Mouse (Mus musculus) embryo, embryonic 10.5 days (tissue): ENCODE data around the gene Fubp1.

Experiments
- DNase-seq: peaks from one replicate; pipeline ENCODE4 v3.0.0-alpha.2; 2015; ENCODE audit warnings: low spot score

The Fubp1 gene

DNA sequence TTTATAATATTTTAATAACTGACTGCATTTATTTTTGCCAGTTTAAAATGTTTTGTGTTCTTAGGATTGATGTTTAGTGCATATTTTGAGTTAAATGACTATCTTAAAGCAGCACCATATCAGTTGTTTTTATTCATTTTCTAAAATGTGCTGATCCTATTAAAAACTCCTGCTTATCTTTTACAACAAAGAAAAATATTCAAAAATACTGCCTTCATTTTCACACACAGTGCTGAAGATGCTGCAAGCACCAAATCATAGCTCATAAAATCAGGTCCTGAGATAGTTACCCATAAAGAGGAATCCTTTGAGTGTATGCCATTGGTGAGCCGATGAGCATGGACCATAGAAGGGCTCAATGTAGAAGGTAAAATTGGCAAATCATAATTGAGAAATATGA is 25.0 kb downstream of the Fubp1 start:
- DNase-seq: no peak

DNA sequence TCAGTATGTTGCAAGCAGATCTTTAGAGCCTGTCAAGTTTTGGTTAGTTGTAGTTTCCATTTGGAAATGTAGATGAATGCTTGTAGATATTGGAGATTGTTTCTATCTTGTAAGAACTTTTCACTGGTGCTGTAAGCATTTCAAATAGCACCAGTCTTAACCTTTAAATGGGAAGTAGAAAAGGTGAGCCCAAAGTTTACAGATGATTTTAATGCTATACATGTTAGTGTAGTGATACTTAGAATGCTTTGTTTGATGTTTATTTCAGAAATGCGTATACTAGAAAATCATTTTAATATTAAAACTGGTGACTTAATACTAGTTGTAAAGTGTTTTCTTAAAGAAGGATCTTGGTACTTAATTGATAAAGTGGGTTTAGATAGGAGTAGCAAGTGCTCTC is 25.6 kb downstream of the Fubp1 start:
- no peak for DNase-seq

DNA sequence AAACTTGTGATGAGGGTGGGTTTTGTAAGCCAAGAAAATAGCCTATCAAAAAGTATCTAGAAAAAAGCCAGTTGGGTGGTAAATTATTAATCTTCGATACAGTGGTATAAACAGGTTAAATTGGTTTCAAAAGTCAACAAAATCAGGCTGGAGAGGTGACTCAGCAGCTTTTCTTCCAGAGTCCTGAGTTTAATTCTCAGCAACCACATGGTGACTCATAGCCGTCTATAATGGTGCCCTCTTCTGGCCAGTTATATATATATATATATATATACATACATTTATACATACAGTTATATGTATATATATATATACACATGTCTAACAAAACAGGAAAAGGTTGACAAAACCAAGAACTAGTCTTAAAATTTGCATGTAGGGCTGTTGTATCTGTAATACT is 28.6 kb downstream of the Fubp1 start:
- DNase-seq: peak; percentile 37

GRCm38 (mm10) chr3:152239592-152239991 is 29.4 kb downstream of the Fubp1 start:
- DNase-seq: no peak

DNA sequence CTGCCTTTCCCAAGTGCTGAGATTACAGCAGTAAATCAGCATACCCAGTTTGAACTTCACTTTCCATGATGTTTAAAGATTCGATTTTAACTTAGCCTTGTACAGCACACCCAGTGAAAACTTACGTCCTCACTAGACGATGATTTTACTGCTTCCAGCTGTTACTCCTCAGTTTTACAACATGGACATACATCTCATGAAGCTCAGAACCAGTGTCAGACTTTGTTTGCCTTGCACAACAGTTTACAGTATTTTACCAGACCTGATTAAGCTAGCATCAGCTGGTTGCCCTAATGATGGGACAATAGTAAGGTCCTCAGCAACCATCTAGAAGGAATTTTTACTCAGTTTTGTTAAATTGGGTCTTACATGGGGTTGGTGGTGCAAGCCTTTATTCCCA is 30.9 kb downstream of the Fubp1 start:
- DNase-seq: no peak

DNA sequence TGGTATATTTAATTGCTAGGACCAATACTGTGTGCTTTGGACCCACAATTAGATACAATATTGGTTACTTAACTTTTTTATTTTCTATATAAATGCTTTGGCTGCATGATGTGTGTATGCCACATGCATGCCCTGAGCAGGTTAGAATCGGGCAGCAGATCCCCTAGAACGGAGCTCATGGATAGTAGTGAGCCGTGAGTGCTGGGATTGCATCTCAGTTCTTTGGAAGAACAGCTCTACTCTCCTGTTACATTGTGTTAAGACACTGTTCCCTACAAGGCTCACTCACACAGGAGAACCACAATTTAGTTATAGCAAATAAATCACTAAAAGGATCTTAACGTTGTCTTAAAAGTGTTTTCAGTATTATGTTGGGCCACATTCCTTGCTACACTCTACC is 33.1 kb downstream of the Fubp1 start:
- DNase-seq: no peak

- DNase-seq: no peak
These were observed 35.2 kb downstream of the Fubp1 start for GRCm38 (mm10) chr3:152245273-152245910.

DNA sequence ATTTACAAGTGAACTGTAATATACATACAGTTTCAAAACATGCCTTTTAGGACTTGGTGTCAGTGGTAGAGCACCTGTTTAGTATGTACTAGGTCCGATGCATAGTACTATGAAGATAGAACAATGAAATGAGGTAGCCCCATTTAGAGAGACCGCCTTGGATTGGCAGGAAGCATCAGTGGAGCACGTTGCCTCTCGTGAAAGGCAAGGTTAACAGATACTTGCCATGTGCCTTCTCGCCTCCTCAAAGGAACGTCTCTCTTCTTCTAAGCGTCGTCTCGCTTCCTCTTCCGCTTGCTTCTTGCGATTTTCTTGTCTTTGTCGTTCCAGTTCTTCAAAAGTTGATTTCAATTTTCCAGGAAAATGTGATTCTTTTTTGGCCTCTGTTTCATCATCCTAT is 37.5 kb downstream of the Fubp1 start:
- no peak for DNase-seq

GRCm38 (mm10) chr3:152250487-152250886 is 40.3 kb downstream of the Fubp1 start:
- no peak for DNase-seq

DNA sequence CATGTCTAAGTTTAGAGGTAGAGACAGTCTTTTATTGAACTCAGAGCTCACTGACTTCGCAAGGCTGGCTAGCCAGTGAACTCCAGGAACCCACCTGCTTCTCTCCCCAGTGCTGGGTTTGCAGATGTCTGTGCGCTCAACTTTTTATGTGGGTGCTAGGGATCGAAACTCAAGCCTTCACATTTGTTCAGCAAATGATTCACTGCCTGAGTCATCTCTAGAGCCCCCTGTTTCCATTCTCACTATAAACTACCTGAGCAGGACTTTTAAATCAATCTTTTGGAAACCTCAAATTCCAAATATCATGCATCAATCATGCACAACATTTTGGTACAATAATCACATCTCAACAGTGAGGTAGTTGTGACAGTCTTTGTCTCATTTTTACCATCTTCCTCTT is 47.3 kb downstream of the Fubp1 start:
- DNase-seq: no peak

DNA sequence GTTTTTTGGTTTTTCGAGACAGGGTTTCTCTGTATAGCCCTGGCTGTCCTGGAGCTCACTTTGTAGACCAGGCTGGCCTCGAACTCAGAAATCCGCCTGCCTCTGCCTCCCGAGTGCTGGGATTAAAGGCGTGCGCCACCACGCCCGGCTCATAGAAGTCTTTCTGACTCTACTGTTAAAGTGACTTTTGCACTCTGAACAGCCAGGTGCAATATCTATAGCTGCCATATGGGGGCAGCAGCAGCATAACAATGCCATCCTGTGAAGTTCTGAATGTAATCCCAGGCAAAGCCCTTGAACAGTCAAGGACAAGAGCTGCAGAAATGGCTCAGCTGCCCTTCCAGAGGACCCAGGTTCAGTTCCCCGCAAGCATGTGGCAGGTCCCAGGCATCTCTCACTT is 49.2 kb downstream of the Fubp1 start:
- DNase-seq: peak; percentile 91

GRCm38 (mm10) chr3:152260362-152260761 is 50.1 kb downstream of the Fubp1 start:
- DNase-seq: no peak

DNA sequence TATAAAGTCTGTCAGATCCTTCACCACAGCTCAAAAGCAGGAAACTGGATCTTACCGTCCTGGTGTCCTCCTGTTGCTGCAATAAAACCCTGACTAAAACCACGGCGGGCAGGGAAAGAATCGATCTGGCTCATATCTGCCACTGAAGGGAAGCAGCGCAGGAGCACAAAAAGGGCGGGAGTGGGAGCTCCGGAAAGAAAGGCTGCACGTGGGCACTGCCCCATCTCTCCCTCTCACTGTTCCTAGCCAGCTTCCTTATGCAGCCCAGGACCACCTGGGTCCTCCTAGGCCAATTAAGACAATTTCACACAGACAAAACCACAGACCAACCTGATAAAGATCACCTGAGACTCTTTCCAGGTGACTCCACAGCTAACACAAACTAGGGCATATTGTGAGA is 51.2 kb downstream of the Fubp1 start:
- no peak for DNase-seq

DNA sequence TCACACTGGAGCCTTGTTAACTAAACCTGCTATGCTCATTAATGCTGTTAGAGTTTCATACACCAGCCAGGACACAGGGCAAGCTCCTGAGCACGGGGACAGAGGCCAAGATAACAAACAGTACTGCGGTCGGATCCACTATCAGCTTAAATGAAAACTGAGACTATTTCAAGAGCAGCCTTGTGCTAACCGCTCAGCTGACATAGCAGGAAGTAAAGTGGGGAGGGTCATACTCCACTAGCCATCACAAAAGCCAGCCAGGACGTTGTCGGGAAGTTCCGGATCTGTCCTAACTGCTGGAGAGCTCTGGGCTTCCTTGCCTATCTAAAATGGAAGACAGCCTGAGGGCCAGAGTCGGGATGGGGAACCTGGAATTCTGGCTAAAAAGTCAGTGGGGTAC is 51.7 kb downstream of the Fubp1 start:
- DNase-seq: peak; percentile 17

DNA sequence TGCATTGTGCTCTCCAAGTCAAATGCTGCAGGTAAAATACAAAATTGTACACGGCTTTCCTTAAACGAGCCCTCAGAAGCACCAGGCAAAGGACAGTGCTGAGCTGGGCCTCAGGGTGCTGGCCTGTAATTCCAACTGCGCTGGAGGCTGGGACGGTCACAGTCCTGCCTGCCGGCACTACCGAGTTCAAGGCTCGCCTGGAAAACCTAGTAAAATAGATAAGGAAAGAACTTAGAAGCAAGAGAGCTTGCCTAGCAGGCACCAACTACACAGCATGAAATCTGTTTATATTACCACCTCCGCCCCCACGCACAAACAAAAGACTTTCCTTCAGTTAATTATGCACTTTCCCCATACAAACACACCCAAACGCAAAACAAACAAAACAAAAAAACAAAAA is 54.2 kb downstream of the Fubp1 start:
- no peak for DNase-seq

GRCm38 (mm10) chr3:152264830-152265229 is 54.6 kb downstream of the Fubp1 start:
- peak; percentile 54 for DNase-seq

DNA sequence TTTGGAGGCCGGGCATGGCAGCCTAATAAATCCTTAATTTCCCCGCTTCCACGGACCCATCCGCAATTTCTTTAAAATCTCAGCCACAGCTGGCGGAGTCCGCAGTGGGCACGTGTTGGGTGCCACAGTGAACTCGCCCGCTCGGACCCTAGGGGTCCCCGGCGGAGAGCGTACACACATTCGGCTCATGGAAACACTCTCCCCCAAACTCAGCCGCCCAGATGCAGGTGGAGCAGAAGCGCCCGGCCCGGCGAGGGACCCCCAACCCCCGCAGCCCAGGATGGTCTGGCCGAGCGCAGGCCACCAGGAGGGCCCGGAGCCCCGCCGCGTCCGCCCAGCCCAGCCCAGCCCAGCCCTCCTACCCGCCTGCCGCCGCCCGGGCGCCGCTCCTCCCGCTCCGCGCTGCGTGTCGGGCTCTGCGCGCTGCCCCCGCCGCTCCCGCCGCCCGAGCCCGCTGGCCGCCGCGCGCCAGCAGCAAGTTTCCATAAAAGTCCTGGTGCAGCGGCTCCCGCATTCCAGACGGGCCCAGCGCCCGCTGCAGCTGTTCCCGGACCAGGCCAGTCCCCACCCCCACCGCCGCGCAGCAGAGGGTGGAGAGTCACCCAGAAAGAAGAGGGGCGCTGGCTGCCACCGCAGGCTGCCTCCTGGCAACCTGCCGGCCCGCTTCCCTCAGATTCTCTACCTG is 55.3 kb downstream of the Fubp1 start:
- DNase-seq: peak; percentile 77

DNA sequence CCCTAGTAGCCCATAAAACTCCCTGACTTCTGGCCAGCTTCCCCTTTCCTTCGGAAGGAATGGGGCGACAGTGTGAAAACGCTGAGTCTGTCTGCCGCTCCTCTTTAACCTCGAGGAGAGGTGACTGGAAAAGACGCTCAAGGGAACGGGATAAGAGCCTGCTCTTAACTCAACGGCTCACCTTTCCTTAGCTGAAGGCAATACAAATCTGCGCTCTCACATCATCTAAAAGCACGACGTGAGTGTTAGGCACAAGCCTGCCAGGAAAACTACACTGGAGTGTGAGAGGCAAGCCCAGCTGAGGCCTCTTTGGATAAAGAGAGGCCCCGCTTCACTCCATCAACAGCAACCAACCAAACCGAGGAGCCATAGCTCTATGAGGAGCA is 55.8 kb downstream of the Fubp1 start, which contains the start of gene Nexn:
TSS of gene Nexn (minus strand) at position 315 of the 386 bp plus-strand sequence.
- peak; percentile 61 for DNase-seq

DNA sequence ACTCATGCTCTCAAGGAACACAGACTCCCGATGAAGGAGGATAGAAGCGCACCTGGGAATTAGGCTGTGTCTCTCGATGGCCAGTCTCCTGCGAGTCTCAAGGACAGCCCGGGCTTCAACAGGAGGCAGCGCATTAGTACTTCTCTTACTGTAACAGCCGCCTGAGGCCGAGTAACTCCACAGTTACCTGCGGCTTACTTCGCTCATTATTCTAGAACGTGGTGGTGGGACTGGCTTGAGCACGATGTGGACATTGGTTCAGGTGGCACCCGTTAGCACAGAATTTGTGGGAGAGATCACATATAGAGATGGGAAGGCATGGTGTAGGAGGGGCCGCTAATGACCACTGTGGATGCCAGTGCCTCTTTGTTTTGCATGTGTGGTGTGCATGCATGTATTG is 57.9 kb downstream of the Fubp1 start:
- DNase-seq: no peak

- no peak for DNase-seq
These were observed 61.0 kb downstream of the Fubp1 start for GRCm38 (mm10) chr3:152271071-152271710.

GRCm38 (mm10) chr3:152271876-152272275 is 61.7 kb downstream of the Fubp1 start:
- no peak for DNase-seq

DNA sequence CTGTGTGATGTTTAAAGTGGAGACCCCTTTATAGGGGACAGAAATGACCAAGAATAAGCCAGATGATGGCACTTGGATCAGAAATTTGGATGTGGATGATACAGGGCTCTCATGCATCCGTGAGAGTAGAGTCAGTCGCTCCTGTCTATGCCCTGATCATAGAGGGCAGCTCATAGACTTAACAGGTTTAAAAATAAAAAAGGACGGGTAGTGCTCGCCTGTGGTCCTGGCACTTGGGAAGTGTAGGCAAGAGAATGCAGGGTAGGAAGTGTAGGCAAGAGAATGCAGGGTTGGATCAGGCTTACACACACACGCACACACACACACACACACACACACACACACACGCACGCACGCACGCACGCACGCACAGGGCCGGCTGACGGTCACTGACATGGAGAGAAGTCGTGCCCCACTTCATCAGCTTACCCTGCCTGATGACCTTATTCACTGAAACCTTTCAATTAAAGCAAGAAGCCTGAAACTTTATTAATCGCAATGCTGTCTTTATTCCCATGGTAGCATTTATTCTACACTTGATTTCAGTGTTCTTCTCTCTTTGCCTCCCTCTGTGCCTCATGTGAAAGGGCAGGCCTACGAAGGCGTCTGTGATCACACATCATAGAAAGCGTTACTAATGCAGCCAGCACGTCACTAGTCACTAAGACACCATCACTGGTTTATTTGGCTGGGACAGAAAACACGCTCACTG is 62.9 kb downstream of the Fubp1 start:
- DNase-seq: peak; percentile 14

DNA sequence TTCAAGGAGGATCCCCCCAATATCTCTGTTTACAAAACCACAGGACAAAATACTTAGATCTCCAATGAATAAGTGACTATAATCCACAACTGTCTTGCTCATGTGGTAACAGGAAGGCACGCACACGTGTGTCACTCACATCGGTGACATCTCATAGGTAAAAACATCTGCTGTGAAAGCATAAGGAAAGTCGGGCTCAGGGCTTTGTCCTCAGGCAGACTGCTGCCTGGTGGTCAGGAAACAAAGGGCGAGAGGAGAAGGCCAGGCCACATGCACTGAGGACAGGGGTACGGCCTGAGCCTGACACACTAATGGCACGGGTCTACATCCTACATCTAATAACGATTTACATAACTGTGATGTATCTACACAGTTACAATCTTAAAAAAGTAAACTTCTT is 64.8 kb downstream of the Fubp1 start:
- DNase-seq: no peak
